Mouse (Mus musculus): ENCODE results near the gene Dcpp2. TPM values are rescaled to one million over a fixed set of nuclear protein-coding genes. Genes with fewer than 3 reads are reported as not detected.
"Not testable (repeated sequence)": the region's sequence is repeated elsewhere in the genome, so short reads cannot be mapped to it uniquely, and the experiment has no call there.

Gene Dcpp2
- polyA plus RNA-seq, 1 experiment from 2014 or later, result not detected

DNA sequence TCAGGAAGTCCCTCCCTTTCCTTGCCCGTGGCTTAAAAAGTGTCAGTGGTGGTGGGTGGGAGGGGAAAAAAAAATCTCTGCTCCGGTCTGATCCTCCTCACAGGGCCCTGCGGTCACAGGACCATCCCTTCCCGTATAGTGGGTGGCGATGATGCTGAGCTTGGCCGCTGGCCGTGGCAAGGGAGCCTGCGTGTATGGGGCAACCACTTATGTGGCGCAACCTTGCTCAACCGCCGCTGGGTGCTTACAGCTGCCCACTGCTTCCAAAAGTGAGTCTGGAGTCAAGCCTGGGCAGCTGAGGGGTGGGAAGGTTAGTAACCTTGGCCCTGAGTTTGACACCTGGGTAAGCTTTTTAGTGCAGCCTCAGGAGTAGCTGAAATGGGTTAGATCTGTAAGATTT, 12.2 kb upstream of the Dcpp2 start:
- H3K4me3 ChIP-seq (ENCODE audit: inconsistent target), result no peak overlapping the region
- 38% methylated on average over 7 of the region's 11 CpGs for WGBS (ENCODE audit: missing documents)

GRCm38 (mm10) chr17:23873884-23874856, 6.5 kb upstream of the Dcpp2 start:
- no peak overlapping the region for H3K27ac ChIP-seq
- 65% methylated on average over 8 of the region's 8 CpGs for WGBS (ENCODE audit: missing documents)

More for the DNA sequence above, 12.2 kb upstream of the Dcpp2 start:
- Histone ChIP-seq H3K36me3 (ENCODE audit: inconsistent target) (no peaks in the 10 kb centered on the region), H3K79me2 (ENCODE audit: inconsistent target) (no peaks in the 10 kb centered on the region), H3K27ac (no peak overlapping the region)

DNA sequence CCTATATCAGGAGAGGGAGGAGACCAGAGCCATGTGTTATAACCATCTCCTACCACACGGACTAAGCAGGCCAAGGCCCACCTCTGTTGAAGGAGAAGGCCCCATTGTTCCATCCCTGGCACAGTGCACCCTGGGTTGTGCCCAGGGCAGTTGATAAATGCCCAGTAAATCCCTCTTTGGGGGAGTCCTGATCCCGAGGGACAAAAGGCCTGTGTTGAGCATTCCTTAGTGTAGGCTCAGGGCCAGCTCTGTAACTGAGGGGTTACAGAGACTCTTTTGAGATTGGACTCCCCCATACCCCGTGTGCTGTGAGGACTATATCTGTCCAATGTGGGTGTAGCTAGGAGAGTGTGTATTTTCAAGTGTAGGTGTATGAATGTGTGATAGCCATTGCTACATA, 3.9 kb upstream of the Dcpp2 start:
- 93% methylated on average over 3 of the region's 3 CpGs for WGBS (ENCODE audit: missing documents)
- Histone ChIP-seq H3K36me3 (ENCODE audit: inconsistent target) (no peaks in the 10 kb centered on the region), H3K79me2 (ENCODE audit: inconsistent target) (no peaks in the 10 kb centered on the region), H3K27ac (no peak overlapping the region), H3K4me3 (ENCODE audit: inconsistent target) (no peak overlapping the region)

More at GRCm38 (mm10) chr17:23873884-23874856, 6.5 kb upstream of the Dcpp2 start:
- Histone ChIP-seq H3K4me3 (ENCODE audit: inconsistent target) (no peak overlapping the region), H3K36me3 (ENCODE audit: inconsistent target) (no peaks in the 10 kb centered on the region), H3K79me2 (ENCODE audit: inconsistent target) (no peaks in the 10 kb centered on the region)

DNA sequence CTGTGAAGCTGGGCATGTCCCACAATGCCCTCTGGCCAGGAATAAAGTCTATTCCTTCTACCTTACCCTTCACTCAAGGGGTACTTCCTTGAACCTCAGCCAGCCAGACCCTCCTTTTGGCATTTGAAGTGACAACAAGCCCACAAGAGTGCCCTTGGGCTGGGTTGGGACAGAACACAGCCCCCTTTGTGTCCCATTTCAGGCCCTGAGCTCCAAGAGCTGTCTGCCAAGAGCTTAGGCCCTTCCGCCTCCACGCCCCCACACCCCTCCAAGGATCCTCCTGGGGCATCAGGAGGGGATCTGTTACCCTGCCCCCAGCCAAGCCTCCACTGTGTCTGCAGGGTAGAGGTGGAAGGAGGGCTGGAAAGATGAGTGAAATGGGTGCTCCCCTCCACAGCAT, 3.5 kb upstream of the Dcpp2 start:
- 77% methylated on average over 2 of the region's 2 CpGs for WGBS (ENCODE audit: missing documents)
- Histone ChIP-seq H3K36me3 (ENCODE audit: inconsistent target) (no peaks in the 10 kb centered on the region), H3K79me2 (ENCODE audit: inconsistent target) (no peaks in the 10 kb centered on the region), H3K27ac (no peak overlapping the region), H3K4me3 (ENCODE audit: inconsistent target) (no peak overlapping the region)

- H3K79me2 ChIP-seq (ENCODE audit: inconsistent target); H3K36me3 ChIP-seq (ENCODE audit: inconsistent target); H3K4me3 ChIP-seq (ENCODE audit: inconsistent target); H3K27ac ChIP-seq: not testable (repeated sequence)
- 43% methylated on average over 1 of the region's 4 CpGs for WGBS (ENCODE audit: missing documents)
Measured at GRCm38 (mm10) chr17:23917158-23917557, 36.5 kb downstream of the Dcpp2 start, which contains the start of gene Dcpp3. Gene Dcpp3 (plus strand): TSS chr17:23917458.

DNA sequence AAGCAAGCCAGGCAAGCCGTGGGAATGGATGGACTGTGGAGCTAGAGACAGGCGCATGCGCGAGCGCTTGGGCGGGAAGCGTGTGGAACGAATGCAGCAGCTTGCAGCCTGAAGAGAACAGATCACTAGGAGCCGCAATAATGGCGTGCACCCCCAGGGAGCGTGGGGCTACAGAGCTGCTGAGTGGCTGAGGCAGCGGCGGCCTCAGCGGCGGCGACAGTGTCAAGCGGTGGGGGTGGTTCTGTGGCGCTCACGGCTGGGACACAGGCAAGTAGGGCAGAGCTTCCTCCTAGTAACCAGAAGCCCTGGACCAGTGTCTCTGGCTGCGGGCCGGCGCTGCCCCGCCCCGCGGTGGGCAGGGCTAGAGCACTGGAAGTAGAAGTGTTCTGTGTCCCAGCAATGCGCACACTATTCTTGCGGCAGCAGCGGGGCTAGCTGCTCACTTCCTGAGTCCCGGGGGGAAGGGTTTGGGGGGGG, 43.9 kb downstream of the Dcpp2 start:
- no peaks in the 10 kb centered on the region for H3K79me2 ChIP-seq (ENCODE audit: inconsistent target)
- H3K27ac ChIP-seq, result 0 out of 2 replicates have a peak overlapping the region, but pooled peaks have one; percentile 22
- WGBS (ENCODE audit: missing documents), result 2% methylated on average over 24 of the region's 29 CpGs
- peak overlapping the region; percentile 39 for H3K4me3 ChIP-seq (ENCODE audit: inconsistent target)
- no peaks in the 10 kb centered on the region for H3K36me3 ChIP-seq (ENCODE audit: inconsistent target)

DNA sequence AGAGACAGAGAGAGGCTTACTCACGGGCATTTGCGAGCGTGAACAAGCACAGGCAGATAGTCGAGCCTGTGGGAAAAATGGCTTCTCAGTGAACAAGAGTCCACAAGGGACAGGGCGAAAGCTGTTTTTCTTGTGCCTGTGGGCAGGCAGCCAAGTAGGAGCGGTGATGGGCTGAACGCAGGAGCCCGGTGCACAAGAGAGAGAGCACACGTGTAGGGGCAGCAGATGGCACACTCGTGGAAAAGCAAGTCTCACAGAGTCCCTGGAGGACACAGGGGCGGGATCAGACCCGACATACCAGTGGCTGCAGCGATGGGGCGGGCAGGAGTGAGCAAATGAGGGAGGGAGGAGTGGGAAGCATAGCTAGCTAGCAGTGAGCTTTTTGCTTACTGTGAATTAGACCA, 44.4 kb downstream of the Dcpp2 start:
- Histone ChIP-seq H3K4me3 (ENCODE audit: inconsistent target) (peak overlapping the region; percentile 39), H3K27ac (peak overlapping the region; percentile 22; the same call in 1 of the 2 replicates), H3K36me3 (ENCODE audit: inconsistent target) (no peaks in the 10 kb centered on the region), H3K79me2 (ENCODE audit: inconsistent target) (no peaks in the 10 kb centered on the region)
- 3% methylated on average over 14 of the region's 14 CpGs for WGBS (ENCODE audit: missing documents)

GRCm38 (mm10) chr17:23931157-23931556, 50.5 kb downstream of the Dcpp2 start:
- Histone ChIP-seq H3K79me2 (ENCODE audit: inconsistent target) (no peaks in the 10 kb centered on the region), H3K4me3 (ENCODE audit: inconsistent target) (no peak overlapping the region), H3K36me3 (ENCODE audit: inconsistent target) (no peaks in the 10 kb centered on the region), H3K27ac (no peak overlapping the region)
- 50% methylated on average over 5 of the region's 5 CpGs for WGBS (ENCODE audit: missing documents)

GRCm38 (mm10) chr17:23941372-23941771, 60.7 kb downstream of the Dcpp2 start, which contains the start of gene Sbp:
Gene Sbp (plus strand): TSS chr17:23941672.
- H3K79me2 ChIP-seq (ENCODE audit: inconsistent target), result no peaks in the 10 kb centered on the region
- H3K36me3 ChIP-seq (ENCODE audit: inconsistent target), result no peaks in the 10 kb centered on the region
- no peak within 1 kb of the TSS for H3K4me3 ChIP-seq (ENCODE audit: inconsistent target)

DNA sequence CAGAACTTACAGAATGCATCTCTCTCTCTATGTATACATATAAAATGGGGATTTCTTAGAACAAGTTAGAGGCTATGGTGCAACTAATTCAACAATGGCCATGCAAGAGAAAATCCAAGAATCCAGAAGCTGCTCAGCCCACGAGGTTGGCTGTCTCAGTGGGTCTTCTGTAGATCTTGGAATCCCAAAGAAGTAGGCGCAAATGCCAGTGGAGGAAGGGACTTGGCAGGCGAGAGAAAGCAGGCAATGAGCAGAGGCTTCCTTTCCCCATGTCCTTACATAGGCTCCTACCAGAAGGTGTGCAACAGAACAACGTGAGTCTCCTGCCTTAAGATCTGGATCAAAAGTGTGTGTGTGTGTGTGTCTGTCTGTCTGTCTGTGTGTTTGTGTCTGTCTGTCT, 66.8 kb downstream of the Dcpp2 start:
- 90% methylated on average over 4 of the region's 4 CpGs for WGBS (ENCODE audit: missing documents)
- not testable (repeated sequence) for H3K27ac ChIP-seq

More at GRCm38 (mm10) chr17:23941372-23941771, 60.7 kb downstream of the Dcpp2 start, which contains the start of gene Sbp:
- no peak within 1 kb of the TSS for H3K27ac ChIP-seq

DNA sequence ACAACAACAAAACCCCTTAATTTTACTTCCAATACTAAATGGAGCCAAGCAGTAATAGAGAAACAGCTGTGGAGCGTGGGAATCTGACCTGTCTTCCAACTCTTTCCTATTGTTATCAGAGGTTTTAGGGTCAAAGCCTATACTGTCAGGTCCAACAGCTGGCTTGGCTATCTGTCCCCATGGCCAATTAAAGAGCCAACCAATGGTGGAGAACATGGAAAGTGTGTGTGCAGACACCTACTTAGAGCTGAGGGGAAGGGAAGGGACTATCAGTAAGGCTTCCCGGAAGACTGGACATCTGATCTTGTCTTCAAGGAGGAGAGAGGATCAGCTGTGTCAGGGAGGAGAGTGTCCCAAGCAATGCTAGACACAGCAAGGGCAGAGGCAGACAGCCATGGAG, 68.4 kb downstream of the Dcpp2 start:
- Histone ChIP-seq H3K36me3 (ENCODE audit: inconsistent target) (no peaks in the 10 kb centered on the region), H3K27ac (no peak overlapping the region), H3K4me3 (ENCODE audit: inconsistent target) (no peak overlapping the region), H3K79me2 (ENCODE audit: inconsistent target) (no peaks in the 10 kb centered on the region)
- WGBS (ENCODE audit: missing documents), result 91% methylated on average over 2 of the region's 2 CpGs

More for the DNA sequence above, 66.8 kb downstream of the Dcpp2 start:
- not testable (repeated sequence) for H3K4me3 ChIP-seq (ENCODE audit: inconsistent target); H3K79me2 ChIP-seq (ENCODE audit: inconsistent target); H3K36me3 ChIP-seq (ENCODE audit: inconsistent target)

Other genes with a start within 250 kb of the Dcpp2 start
- 0.14 to 0.56 TPM (median 0.25 TPM) in 3 replicates for gene Mmp25, start 235.6 kb upstream of the Dcpp2 start, polyA plus RNA-seq (2018)
- gene Bicdl2, start 220.4 kb upstream of the Dcpp2 start, polyA plus RNA-seq (2018), result not detected in 3 replicates
- gene Hcfc1r1, start 207.3 kb upstream of the Dcpp2 start, polyA plus RNA-seq (2018), result 90.7 to 174 TPM (median 112 TPM) in 3 replicates
- 11.0 to 17.8 TPM (median 16.3 TPM) in 3 replicates for gene Thoc6, start 207.0 kb upstream of the Dcpp2 start, polyA plus RNA-seq (2018)
- gene Tnfrsf12a, start 203.4 kb upstream of the Dcpp2 start, polyA plus RNA-seq (2018), result 3.2 to 12.0 TPM (median 5.7 TPM) in 3 replicates
- not detected in 3 replicates for gene Cldn6, start 201.6 kb upstream of the Dcpp2 start, polyA plus RNA-seq (2018)
- not detected in 3 replicates for gene Cldn9, start 196.9 kb upstream of the Dcpp2 start, polyA plus RNA-seq (2018)
- not detected in 3 replicates for gene 1520401A03Rik, start 158.1 kb upstream of the Dcpp2 start, polyA plus RNA-seq (2018)
- 2.0 to 9.0 TPM (median 2.7 TPM) in 3 replicates for gene Pkmyt1, start 154.5 kb upstream of the Dcpp2 start, polyA plus RNA-seq (2018)
- 6.4 to 12.8 TPM (median 6.5 TPM) in 3 replicates for gene Paqr4, start 140.0 kb upstream of the Dcpp2 start, polyA plus RNA-seq (2018)
- gene Kremen2, start 135.0 kb upstream of the Dcpp2 start, polyA plus RNA-seq (2018), result not detected in 3 replicates
- 15.5 to 20.8 TPM (median 19.7 TPM) in 3 replicates for gene Flywch1, start 109.3 kb upstream of the Dcpp2 start, polyA plus RNA-seq (2018)
- gene Flywch2, start 94.8 kb upstream of the Dcpp2 start, polyA plus RNA-seq (2018), result 0.43 to 1.8 TPM in 2 of 3 replicates, not detected in the other
- gene Srrm2, start 90.3 kb upstream of the Dcpp2 start, polyA plus RNA-seq (2018), result 101 to 166 TPM (median 130 TPM) in 3 replicates
- 177 to 422 TPM (median 330 TPM) in 3 replicates for gene Elob, start 51.7 kb upstream of the Dcpp2 start, polyA plus RNA-seq (2018)
- not detected in 3 replicates for gene Prss33, start 44.8 kb upstream of the Dcpp2 start, polyA plus RNA-seq (2018)
- not detected in 3 replicates for gene Prss32, start 37.0 kb upstream of the Dcpp2 start, polyA plus RNA-seq (2018)
- gene Prss41, start 36.7 kb upstream of the Dcpp2 start, polyA plus RNA-seq (2018), result not detected in 3 replicates
- gene Prss21, start 12.8 kb upstream of the Dcpp2 start, polyA plus RNA-seq (2018), result not detected in 3 replicates
- gene Dcpp1, start within 50 bp of the Dcpp2 start, polyA plus RNA-seq (2018), result not detected in 3 replicates
- not detected in 3 replicates for gene Dcpp3, start 36.6 kb downstream of the Dcpp2 start, polyA plus RNA-seq (2018)
- not detected in 3 replicates for gene Sbp, start 60.8 kb downstream of the Dcpp2 start, polyA plus RNA-seq (2018)
- gene Sbpl, start 74.4 kb downstream of the Dcpp2 start, polyA plus RNA-seq (2018), result not detected in 3 replicates
- 0.19 to 0.33 TPM in 2 of 3 replicates, not detected in the other for gene Prss30, start 99.7 kb downstream of the Dcpp2 start, polyA plus RNA-seq (2018)
- not detected in 3 replicates for gene Prss22, start 117.2 kb downstream of the Dcpp2 start, polyA plus RNA-seq (2018)
- gene Prss27, start 157.3 kb downstream of the Dcpp2 start, polyA plus RNA-seq (2018), result not detected in 3 replicates
- gene Kctd5, start 192.6 kb downstream of the Dcpp2 start, polyA plus RNA-seq (2018), result 10.4 to 18.9 TPM (median 13.9 TPM) in 3 replicates

Measured in macrophage (primary cell).